Mouse (Mus musculus): ENCODE measurements around the gene Cfc1. TPM values are rescaled to one million over a fixed set of nuclear protein-coding genes. Genes with fewer than 3 reads are reported as not detected.
"Not testable (repeated sequence)": the region's sequence is repeated elsewhere in the genome, so short reads cannot be mapped to it uniquely, and the experiment has no call there.

Gene Cfc1
- not detected for total RNA-seq (2021)
- long read RNA-seq, experiment 1, result 0 reads
- long read RNA-seq, experiment 2, result 0 reads

DNA sequence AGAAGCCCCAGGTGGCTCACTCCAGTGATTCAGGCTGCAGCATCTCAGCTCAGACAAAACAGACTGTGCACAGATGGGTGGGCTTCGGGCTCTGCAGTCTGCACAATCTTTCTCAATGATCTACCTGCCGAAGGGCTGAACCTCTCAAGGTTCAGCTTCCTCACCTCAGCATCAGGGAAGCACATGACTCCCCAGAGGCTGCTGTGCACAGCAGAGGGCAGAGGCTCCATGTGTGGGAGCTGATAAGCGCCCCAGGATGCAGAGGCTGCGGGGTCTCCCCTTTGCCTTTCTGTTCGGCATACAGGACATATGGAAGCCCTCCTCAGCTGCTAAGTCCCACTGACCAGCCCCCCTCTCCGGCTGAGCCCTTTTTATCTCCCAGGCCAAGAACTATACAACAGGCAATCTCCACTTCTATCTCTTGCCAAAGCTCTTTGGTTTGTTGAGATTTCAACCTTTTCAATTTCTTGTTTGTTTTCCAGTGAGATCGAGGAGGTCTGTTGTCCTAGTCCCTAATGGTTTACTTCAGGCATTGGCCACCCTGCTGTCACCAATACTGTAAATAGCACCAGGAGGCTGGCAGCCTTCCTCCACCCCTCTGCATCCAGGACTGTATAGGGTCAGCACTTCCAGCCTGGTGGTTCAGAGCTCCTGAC lies at the start of gene Cfc1:
Cfc1 (plus strand) TSS at position 606 of the 656 bp plus-strand sequence.
- DNase-seq; intact Hi-C loops (cut with DNase I; ENCODE audit: low total_unique reads): not testable (repeated sequence)

DNA sequence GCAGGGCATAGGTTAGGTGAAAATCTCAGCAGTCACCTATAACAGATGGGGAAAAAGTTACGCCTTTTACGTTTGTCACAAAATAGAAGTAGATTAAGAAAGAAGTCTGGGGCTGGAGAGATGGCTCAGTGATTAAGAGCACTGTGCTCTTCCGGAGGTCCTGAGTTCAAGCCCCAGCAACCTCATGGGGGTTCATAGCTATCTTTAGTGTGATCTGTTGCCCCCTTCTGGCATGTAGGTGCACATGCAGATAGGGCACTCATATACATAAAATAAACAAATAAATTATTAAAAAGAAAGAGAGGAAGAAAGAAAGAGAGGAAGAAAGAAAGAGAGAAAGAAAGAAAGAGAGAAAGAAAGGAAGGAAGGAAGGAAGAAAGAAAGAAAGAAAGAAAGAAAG lies 48.1 kb upstream of the Cfc1 start:
- no peak for DNase-seq
- intact Hi-C loops (cut with DNase I; ENCODE audit: low total_unique reads), result no loop called here

DNA sequence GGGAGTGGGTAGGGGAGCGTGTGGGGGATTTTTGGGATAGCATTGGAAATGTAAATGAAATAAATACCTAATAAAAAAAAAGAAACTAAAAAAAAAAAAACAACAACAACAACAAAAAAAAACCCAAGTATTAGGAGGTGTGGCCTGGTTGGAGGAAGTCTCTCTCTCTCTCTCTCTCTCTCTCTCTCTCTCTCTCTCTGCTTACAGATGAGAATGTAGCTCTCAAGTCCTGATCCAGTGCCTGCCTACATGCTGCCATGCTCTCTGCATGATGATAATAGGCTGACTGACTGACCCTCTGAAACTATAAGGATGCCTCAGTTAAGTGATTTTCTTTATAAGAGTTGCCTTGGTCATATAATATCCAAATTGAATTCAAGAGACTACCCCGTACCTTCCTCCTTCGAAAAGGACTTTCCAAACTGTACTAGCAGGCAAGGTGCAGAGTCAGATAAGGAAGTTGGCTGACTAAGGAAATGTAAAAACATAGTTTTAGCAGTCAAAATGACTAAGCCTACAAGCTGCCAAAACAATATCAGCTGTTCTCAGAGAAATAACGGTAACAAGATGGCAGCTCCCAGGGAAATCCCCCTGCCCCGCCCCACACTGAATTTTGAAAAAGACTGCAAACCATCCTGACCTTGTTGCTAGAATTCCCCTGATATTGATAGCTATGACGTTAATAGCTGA lies 45.5 kb upstream of the Cfc1 start:
- intact Hi-C loops (cut with DNase I; ENCODE audit: low total_unique reads), result no loop called here
- DNase-seq, result no peak

DNA sequence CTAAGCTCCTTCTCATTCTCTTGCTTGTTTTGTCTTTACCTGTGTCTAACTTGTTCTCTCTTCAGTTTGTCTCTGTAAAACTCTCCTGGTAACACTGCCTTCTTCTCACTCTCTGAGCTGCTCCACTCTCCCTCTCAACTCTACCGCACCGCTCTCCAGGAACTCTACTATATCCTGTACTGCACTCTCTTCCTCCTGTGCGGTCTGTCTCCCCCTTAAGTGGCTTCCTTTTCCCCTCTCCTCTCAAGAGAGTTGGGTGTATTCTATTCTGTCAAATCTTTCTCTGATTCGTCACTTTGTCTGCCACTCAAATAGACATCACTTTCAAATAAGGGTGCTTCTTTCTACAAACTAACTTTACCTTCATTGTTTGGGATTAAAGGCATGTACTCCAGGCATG lies 44.0 kb upstream of the Cfc1 start:
- intact Hi-C loops (cut with DNase I; ENCODE audit: low total_unique reads), result no loop called here
- no peak for DNase-seq

DNA sequence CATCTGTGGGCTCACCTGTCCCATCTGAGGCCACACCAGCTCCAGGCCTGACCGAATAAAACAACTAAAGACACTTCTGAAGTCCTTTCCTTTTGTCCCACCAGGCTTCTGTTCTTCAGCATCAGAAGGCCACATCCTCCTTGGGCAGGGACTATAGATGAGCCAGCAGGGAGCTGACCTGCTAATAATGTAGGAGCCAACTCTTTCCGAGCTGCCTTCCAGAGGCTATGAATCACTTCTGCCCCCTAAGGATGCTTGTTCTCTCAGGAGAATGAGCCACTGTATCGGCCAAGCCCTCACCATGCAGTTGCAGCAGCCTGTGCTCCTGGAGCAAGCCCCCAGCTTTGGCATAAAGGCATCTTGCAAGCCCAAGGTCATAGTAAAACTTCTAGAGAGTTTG lies 32.5 kb upstream of the Cfc1 start:
- no peak for DNase-seq
- intact Hi-C loops (cut with DNase I; ENCODE audit: low total_unique reads), result no loop called here

DNA sequence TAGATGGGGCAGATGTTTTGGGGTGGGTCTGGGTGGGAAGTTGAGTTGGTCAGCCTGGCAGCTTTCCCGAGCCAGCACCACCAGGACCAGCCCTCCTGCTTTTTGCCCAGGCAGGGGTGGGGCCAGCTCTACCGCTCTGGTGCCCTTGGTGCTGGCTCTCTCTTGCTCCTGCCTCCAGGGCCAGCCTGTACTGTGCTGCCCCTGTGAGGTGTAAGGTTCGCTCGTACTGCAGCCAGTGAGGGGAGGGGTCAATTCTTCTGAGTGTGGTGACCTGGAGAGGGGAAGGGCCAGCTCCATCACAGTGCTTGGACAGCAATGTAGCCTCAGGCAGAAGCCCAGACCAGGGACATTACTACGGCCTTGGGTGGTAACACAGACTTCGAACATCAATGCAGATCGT lies 30.1 kb upstream of the Cfc1 start:
- no peak for DNase-seq
- intact Hi-C loops (cut with DNase I; ENCODE audit: low total_unique reads), result no loop called here

DNA sequence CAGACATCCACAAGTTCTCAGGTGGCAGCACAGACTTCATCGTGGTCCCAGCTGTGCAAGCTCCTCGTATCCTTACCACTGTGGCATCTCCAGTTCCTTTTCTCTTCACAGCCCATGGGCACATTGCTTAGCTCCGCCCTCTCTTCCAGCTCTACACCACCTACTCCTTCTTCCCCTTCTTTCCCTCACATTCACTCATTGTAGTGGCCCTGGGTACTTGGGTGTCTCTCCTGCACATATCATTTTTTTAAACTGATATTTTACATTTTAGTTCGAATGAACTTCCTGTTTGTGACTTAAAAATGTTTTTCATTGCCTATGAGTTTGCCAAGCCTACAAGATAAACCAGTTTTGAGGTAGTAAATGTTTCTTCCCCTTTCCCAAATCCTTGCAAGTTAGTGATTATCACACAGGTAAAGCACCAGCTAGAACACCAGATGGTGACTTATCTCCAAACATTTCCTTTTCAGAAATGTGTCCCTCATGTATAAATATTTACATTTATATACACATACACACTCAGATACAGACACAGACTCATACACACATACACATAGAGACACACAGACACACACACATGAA lies 29.4 kb upstream of the Cfc1 start:
- intact Hi-C loops (cut with DNase I; ENCODE audit: low total_unique reads), result no loop called here

DNA sequence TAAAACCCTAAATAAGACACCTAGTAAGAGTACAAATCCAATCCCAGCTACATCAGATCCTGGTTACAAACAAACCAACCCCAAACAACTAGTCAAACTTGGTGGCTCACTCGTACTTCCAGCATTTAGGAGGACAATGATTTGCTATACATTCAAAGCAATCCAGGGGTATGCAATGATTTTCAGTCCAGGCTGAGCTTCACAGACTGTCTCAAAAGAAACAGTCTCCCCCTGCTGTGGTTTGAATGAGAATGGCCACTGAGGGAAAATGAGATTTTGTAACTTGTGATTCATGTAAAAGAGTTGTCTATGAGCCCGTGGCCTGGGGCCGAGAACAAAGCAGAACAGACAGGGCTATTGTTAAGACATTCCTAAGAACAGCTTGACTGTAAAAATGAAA lies 27.5 kb upstream of the Cfc1 start:
- DNase-seq, result no peak
- intact Hi-C loops (cut with DNase I; ENCODE audit: low total_unique reads), result no loop called here

More for the DNA sequence above, 29.4 kb upstream of the Cfc1 start:
- no peak for DNase-seq

DNA sequence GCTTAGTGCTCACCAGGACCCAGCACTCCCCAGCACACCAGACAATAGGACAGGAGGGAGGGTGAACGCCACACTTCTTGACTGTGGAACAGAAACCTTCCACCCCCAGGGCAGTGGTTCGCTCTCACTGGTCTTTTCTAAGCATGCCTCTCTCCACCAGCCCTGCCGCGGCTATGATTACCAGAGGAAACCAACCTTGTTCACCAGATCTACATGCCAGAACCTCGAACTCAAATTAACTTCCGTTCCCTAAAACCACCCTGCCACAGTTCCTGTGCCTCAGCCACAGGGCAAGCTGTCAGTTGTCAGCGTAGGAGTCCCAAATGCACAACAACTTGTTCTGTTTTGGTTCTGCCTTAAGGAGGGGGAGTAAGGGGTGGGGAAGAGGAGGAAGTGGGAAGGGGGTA lies 24.9 kb upstream of the Cfc1 start:
- intact Hi-C loops (cut with DNase I; ENCODE audit: low total_unique reads), result no loop called here
- DNase-seq, result no peak

DNA sequence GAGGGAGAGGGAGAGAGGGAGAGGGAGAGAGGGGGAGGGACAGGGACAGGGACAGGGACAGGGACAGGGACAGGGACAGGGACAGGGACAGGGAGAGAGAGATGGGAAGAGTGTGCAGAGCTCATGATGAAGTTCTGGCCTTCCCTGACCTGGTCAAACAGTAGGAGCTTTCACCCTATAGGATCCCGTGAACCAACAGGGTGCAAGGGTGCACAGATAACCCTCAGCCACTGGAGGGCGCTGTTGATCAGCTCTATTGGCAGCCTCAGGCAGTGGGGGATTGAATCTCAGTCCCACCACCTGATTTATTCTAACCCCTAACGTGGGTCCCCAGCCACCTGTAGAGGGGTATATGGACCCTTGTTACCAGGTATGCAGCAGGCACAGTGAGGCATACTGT lies 24.4 kb upstream of the Cfc1 start:
- intact Hi-C loops (cut with DNase I; ENCODE audit: low total_unique reads), result no loop called here
- DNase-seq, result no peak

DNA sequence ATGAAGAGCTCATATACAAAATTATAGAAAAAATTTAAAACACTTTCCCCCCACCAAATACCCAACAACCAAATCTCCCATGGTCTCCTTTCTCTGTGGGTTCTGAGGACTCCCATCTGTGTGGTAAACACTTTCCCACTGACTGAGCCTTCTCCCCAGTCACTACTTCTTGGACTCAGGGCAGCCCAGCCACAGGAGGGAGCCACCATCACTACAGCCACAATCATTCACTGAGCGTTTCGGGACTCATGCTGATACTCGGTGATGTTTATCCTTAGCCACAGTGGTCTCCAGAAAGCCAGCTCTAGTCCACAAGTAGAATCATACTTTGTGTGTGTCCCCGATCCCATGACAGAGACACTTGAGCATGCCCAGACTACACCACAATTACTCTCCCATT lies 22.4 kb upstream of the Cfc1 start:
- DNase-seq, result no peak
- intact Hi-C loops (cut with DNase I; ENCODE audit: low total_unique reads), result no loop called here

DNA sequence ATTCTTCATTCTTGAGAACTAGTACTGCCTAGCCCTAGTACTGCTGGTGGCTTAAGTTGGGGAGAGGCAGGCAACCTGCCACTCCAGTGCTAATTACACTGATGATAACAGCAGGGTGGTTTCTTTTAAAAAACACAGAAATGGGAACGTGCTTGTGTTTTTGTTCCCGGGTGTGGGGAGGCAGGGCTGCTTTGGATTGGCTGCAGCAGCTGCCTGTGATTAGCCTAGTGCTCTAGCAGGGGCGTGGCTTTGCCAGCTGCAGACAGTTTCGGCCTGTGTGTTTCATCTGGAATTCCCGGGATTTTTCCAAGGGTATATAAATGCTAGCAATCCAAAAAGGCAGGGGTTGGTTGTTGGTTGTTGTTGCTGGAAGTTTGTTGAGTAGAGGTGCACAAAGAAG lies 18.9 kb upstream of the Cfc1 start:
- no peak for DNase-seq
- intact Hi-C loops (cut with DNase I; ENCODE audit: low total_unique reads), result no loop called here

DNA sequence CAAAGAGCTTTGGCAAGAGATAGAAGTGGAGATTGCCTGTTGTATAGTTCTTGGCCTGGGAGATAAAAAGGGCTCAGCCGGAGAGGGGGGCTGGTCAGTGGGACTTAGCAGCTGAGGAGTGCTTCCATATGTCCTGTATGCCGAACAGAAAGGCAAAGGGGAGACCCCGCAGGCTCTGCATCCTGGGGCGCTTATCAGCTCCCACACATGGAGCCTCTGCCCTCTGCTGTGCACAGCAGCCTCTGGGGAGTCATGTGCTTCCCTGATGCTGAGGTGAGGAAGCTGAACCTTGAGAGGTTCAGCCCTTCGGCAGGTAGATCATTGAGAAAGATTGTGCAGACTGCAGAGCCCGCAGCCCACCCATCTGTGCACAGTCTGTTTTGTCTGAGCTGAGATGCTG lies 18.2 kb upstream of the Cfc1 start:
- DNase-seq; intact Hi-C loops (cut with DNase I; ENCODE audit: low total_unique reads): not testable (repeated sequence)

DNA sequence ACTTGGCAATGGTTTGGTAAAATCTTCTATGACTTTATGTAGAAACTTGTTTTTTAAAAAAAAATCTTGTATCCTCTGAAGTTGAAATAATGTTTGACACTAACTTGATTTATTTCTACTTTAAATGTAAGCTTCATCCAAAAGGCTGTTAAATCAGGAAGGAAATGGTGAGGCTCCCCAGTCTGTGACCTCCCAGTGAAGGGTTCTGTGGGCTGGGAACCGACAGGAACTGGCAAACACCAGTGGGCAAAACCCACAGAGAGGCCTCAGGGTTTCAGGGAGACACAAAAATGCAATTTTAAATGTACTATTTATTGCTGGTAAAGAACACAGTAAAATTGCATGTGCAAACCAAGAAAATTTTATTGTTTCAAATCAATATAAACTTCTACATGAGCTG lies 17.7 kb upstream of the Cfc1 start:
- DNase-seq, result not testable (repeated sequence)

DNA sequence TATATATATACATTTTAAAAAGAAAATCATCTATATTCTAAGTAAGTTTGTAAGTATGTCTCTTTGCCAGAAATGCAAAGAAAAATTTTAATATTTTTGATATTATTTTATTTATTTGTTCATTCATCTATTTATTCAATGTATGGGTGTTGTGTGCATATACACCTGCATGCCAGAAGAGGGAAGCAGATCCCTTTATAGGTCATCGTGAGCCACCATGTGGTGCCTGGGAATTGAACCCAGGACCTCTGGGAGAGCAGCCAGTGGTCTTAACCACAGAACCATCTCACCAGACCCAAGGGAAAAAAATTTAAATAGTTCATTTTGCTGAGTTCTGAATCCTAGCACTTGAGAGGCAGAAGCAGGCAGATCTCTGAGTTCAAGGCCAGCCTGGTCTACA lies 17.2 kb upstream of the Cfc1 start:
- intact Hi-C loops (cut with DNase I; ENCODE audit: low total_unique reads), result no loop called here
- DNase-seq, result no peak

More for the DNA sequence above, 17.7 kb upstream of the Cfc1 start:
- intact Hi-C loops (cut with DNase I; ENCODE audit: low total_unique reads), result not testable (repeated sequence)

DNA sequence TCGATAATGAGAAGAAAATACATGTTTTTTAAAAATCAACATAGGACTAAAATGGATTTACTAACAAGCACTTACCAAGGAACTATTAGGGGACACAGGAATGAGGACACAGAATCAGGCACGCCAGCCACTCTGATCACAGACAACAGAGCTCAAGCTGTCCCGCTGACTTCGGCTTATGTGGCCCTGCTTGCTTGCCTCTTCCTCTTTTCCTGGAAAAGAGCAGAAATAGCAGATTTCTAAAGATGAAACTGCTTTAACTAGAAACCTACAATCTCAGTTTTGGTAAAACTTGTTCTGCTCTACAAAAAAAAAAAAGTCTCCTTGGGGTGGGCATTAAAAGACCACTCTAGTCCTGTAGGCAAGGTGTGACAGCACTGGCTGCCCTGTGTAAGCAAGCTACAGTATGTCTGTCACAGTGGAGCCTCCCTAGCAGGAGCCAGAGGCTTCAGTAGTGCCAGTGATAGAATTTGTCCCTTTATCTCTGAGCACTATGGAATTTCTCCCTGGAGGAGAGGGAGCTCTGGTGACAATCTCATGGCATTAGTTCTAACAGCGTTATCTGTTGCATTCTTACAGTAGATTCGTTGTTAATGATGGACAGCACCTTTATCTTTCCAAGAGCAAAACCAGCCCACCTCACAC lies 13.1 kb upstream of the Cfc1 start:
- intact Hi-C loops (cut with DNase I; ENCODE audit: low total_unique reads), result no loop called here
- no peak for DNase-seq

DNA sequence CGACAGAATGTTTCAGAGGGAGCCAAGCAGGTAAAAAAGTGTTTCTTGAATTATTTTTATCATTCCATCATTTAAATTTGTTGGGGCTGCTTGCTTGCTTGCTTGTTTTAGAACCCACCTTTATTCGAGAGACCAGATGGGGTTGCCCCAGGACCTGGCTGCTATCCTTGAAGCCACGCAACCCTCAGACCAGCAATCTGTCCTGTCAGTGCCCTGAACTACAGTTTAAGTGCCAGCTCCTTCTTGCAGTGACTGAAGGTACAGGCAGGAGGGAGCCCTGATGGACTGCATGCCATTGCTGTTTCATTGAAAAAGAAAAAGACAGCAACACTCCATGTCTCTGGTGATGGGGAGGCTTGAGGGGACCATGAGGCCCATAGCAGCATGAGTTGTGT lies 12.6 kb upstream of the Cfc1 start:
- DNase-seq, result no peak
- intact Hi-C loops (cut with DNase I; ENCODE audit: low total_unique reads), result no loop called here

DNA sequence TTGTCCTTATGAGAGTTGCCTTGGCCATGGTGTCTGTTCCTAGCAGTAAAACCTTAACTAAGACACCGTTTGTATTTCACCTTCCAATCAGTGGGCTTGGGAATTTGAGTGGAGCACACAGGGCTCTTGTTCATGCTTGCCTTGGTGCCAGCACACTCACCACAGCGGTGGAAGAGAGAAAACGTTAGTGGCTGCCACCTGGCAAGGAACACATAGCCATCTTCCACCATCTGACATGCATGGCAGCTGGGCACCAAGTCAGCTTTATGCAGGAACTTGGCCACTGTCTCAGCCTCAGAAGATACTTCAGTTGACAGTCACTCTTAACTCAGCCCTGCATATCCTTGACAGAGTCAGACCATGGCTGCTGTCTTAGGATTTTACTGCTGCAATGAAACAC lies 11.8 kb upstream of the Cfc1 start:
- DNase-seq, result no peak
- intact Hi-C loops (cut with DNase I; ENCODE audit: low total_unique reads), result no loop called here

DNA sequence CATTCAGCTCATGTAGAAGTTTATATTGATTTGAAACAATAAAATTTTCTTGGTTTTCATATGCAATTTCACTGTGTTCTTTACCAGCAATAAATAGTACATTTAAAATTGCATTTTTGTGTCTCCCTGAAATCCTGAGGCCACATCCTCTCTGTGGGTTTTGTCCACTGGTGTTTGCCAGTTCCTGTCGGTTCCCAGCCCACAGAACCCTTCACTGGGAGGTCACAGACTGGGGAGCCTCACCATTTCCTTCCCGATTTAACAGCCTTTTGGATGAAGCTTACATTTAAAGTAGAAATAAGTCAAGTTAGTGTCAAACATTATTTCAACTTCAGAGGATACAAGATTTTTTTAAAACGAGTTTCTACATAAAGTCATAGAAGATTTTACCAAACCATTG lies 874 bp upstream of the Cfc1 start:
- intact Hi-C loops (cut with DNase I; ENCODE audit: low total_unique reads); DNase-seq: not testable (repeated sequence)

DNA sequence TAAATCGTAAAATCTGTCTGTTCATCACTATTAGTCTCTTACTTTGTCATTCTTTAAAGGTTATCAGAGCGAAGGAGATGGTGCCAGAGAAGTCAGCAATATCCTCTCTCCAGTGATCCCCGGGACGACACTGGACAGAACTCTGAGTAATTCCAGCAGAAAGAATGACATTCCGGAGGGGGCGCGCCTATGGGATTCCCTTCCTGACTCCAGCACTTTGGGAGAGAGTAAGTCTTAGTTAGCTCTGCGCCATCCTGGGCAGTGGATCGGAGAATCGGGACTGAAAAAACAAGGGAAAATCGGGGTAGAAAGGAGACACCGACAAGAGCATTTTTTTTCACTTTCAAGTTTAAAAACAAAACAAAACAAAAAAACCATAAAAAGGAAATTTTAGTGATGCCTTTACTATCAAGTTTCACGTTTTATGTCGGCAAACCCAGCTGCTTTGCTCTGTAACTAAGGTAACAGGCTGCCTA lies 881 bp downstream of the Cfc1 start:
- no peak for DNase-seq
- intact Hi-C loops (cut with DNase I; ENCODE audit: low total_unique reads), result no loop called here

Measured in gastrocnemius, postnatal 14 days (tissue).